Mouse (Mus musculus) heart, embryonic 16.5 days (tissue): ENCODE results near the gene Bora. TPM values are rescaled to one million over a fixed set of nuclear protein-coding genes. Genes with fewer than 3 reads are reported as not detected.
"Not testable (repeated sequence)": the region's sequence is repeated elsewhere in the genome, so short reads cannot be mapped to it uniquely, and the experiment has no call there.

Source experiments
- ATAC-seq: fragments of 200-750 bp; cut with Nextera tagmentation; replicated peaks from 2 replicates; pipeline ENCODE4 v1.8.0; 2017; ENCODE audit warnings: moderate number of reproducible peaks; ENCODE audit not compliant: insufficient read depth, low FRiP score; ENCODE audit errors: extremely low read depth
- H3K27ac ChIP-seq: fragments of 300-500 bp; sonication (generic); 2 replicates; pipeline ENCODE4 v1.5.1; 2014; ENCODE audit warnings: mild to moderate bottlenecking, low read length, control low read depth, moderate library complexity
- H3K27me3 ChIP-seq: fragments of 300-500 bp; sonication (generic); 2 replicates; pipeline ENCODE4 v1.6.1; 2014; ENCODE audit warnings: low read length, mixed read lengths; ENCODE audit not compliant: control insufficient read depth, insufficient read depth
- H3K36me3 ChIP-seq: fragments of 300-500 bp; sonication (generic); 2 replicates; pipeline ENCODE4 v1.6.1; 2014; ENCODE audit not compliant: control insufficient read depth, insufficient read depth
- H3K4me1 ChIP-seq: fragments of 300-500 bp; sonication (generic); 2 replicates; pipeline ENCODE4 v1.6.1; 2014; ENCODE audit warnings: low read length, mixed read lengths; ENCODE audit not compliant: control insufficient read depth, insufficient read depth
- H3K4me2 ChIP-seq: fragments of 300-500 bp; sonication (generic); 2 replicates; pipeline ENCODE4 v1.6.1; 2014; ENCODE audit warnings: low read depth, mild to moderate bottlenecking, control low read depth, low read length
- H3K4me3 ChIP-seq: fragments of 300-500 bp; sonication (generic); 2 replicates; pipeline ENCODE4 v1.5.1; 2014; ENCODE audit warnings: mild to moderate bottlenecking, control low read depth, low read length
- H3K9ac ChIP-seq: fragments of 300-500 bp; sonication (generic); 2 replicates; pipeline ENCODE4 v1.6.1; 2014; ENCODE audit warnings: low read length, control low read depth
- H3K9me3 ChIP-seq: fragments of 300-500 bp; sonication (generic); replicated peaks from 2 replicates; pipeline ENCODE4 v1.6.1; 2016; ENCODE audit warnings: low read length; ENCODE audit not compliant: control insufficient read depth
- WGBS: fragments of 180-500 bp; shearing (Covaris S2); extraction: QIAGEN DNeasy Blood & Tissue Kit; methylation state at CpG from one replicate; pipeline ENCODE4 v1.1.7; 2014; 5-methylcytosine and 5-hydroxymethylcytosine counted together
- polyA plus RNA-seq: library from polyadenylated mRNA; unstranded; fragments of >200 nt; fragmentation: Nextera tagmentation; extraction: Ambion mirVana; gene quantifications from 2 replicates; pipeline ENCODE4 v1.2.1, GENCODE M21; 2015

Bora gene
- polyA plus RNA-seq, 1 experiment from 2014 or later = 46.1 TPM

DNA sequence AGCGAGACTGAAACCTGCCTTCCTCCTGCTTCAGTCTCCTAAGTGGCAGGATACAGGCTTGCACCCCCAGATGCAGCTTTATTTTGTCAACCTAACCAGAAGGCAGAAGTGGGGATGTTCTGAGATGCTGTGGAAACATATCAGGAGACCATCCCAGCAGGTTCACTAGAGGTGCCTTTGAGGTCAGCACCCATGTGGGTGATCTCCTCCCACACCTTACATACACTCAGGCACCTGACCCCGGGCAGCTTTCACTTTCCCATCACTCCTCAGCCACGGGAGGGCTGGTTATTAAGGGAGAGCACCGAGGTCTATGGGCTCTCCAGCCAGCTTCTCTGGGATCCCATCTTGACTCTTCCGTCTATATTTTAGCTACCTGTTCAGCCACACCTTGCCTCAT lies 13.4 kb upstream of the Bora start:
- no peak for ATAC-seq
- no peak overlapping the region for H3K4me3 ChIP-seq
- H3K36me3 ChIP-seq = peaks cover 20% of the 10 kb centered on the region
- H3K27me3 ChIP-seq = no peaks in the 10 kb centered on the region
- H3K9me3 ChIP-seq = no peaks in the 10 kb centered on the region
- peaks cover 5% of the 10 kb centered on the region; the same call in 1 of the 2 replicates for H3K4me1 ChIP-seq
- H3K9ac ChIP-seq = no peak overlapping the region
- no peak overlapping the region for H3K27ac ChIP-seq
- WGBS = 79% methylated on average over 5 of the region's 5 CpGs
- no peak overlapping the region for H3K4me2 ChIP-seq

- not testable (repeated sequence) for H3K27ac ChIP-seq, H3K4me3 ChIP-seq, H3K4me2 ChIP-seq, ATAC-seq, H3K9ac ChIP-seq, H3K9me3 ChIP-seq, H3K4me1 ChIP-seq, H3K27me3 ChIP-seq
- WGBS = 92% methylated on average over 8 of the region's 8 CpGs
- peaks cover 32% of the 10 kb centered on the region for H3K36me3 ChIP-seq
These were observed 11.2 kb upstream of the Bora start for GRCm38 (mm10) chr14:99034851-99035250.

GRCm38 (mm10) chr14:99036039-99036438 lies 10.0 kb upstream of the Bora start:
- 41% methylated on average over 4 of the region's 4 CpGs for WGBS
- Histone ChIP-seq H3K27ac (no peak overlapping the region), H3K4me2 (no peak overlapping the region), H3K4me1 (peaks cover 2% of the 10 kb centered on the region), H3K27me3 (no peaks in the 10 kb centered on the region), H3K36me3 (peaks cover 32% of the 10 kb centered on the region), H3K4me3 (no peak overlapping the region), H3K9ac (no peak overlapping the region), H3K9me3 (no peaks in the 10 kb centered on the region)
- ATAC-seq = no peak

DNA sequence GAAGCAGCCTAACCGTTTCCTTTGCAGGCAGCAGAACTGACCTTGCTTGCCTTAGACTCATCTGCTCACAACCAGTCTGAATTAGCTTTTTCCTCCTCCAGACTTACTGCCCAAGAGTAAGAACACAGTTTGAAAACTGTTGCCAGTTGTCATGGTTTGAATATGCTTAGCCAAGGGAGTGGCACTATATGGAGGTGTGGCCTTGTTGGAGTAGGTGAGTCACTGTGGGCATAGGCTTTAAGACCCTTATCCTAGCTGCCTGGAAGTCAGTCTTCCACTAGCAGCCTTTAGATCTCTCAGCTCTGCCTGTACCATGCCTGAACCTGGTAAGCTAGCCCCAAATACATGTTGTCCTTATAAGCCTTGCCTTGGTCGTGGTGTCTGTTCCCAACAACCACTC lies 8.3 kb upstream of the Bora start:
- Histone ChIP-seq H3K4me2 (no peak overlapping the region), H3K9ac (no peak overlapping the region), H3K27me3 (no peaks in the 10 kb centered on the region), H3K4me1 (peaks cover 14% of the 10 kb centered on the region), H3K36me3 (peaks cover 26% of the 10 kb centered on the region), H3K27ac (no peak overlapping the region), H3K9me3 (no peaks in the 10 kb centered on the region), H3K4me3 (no peak overlapping the region)
- no peak for ATAC-seq
- 81% methylated on average over 2 of the region's 2 CpGs for WGBS

- ATAC-seq, H3K4me2 ChIP-seq, H3K4me3 ChIP-seq, H3K9ac ChIP-seq, H3K9me3 ChIP-seq, H3K27ac ChIP-seq, H3K27me3 ChIP-seq: not testable (repeated sequence)
- peaks cover 20% of the 10 kb centered on the region for H3K36me3 ChIP-seq
- WGBS = 77% methylated on average over 5 of the region's 5 CpGs
- H3K4me1 ChIP-seq = peaks cover 23% of the 10 kb centered on the region
These were observed 6.7 kb upstream of the Bora start for GRCm38 (mm10) chr14:99039308-99039707.

DNA sequence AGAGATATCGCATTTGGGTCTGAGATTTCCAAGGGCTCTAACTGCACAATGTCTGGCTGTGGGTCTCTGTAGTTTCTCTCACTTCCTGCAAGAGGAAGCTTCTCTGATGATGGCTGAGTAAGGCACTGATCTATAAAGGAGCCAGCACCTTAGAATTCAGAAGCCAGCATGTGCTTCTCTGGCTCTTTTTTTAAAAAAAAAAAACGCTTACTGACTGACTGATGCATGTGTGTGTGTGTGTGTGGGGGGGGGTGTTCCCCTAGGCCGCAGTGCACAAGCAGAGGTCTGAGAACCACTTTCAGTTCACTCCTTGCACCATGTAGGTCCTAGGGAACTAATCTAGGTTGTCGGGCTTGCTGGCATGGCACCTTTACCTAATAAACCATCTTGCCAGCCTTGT lies 4.6 kb upstream of the Bora start:
- Histone ChIP-seq H3K4me2 (peak overlapping the region; percentile 40), H3K4me1 (peaks cover 28% of the 10 kb centered on the region), H3K4me3 (no peak overlapping the region), H3K9me3 (no peaks in the 10 kb centered on the region), H3K9ac (peak overlapping the region; percentile 45), H3K27ac (peak overlapping the region; percentile 20; the same call in 1 of the 2 replicates), H3K27me3 (no peaks in the 10 kb centered on the region), H3K36me3 (peaks cover 16% of the 10 kb centered on the region)
- ATAC-seq = no peak
- 48% methylated on average over 4 of the region's 4 CpGs for WGBS

- Histone ChIP-seq H3K9ac (0 out of 2 replicates have a peak overlapping the region, but pooled peaks have one; percentile 15), H3K4me3 (no peak overlapping the region), H3K4me2 (peak overlapping the region; percentile 88), H3K27ac (no peak overlapping the region), H3K27me3 (no peaks in the 10 kb centered on the region), H3K9me3 (no peaks in the 10 kb centered on the region), H3K4me1 (peaks cover 35% of the 10 kb centered on the region), H3K36me3 (peaks cover 3% of the 10 kb centered on the region; the same call in 1 of the 2 replicates)
- no peak for ATAC-seq
- WGBS = 46% methylated on average over 1 of the region's 1 CpGs
These were observed 2.5 kb upstream of the Bora start for GRCm38 (mm10) chr14:99043499-99043898.

DNA sequence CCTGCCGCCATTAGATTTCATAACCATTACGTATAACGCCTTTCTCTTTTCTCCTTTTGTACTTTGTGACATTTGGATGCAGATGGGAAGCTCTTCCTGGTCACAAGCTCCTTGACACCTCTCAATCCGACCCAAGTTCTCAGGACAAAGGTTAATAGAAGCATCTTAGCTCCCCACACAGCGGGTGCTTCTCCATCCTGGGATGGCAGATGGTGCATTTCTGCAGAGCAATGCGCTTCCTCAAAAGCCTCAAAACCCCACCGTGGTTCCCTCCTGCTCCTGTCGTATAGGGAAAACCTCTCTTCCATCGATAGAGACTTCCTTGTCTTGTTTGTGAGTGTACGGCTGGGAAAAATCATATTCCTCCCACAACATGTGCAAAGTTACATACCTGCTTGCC lies 1.9 kb upstream of the Bora start:
- no peak for ATAC-seq
- WGBS = 42% methylated on average over 10 of the region's 10 CpGs
- Histone ChIP-seq H3K4me1 (peaks cover 35% of the 10 kb centered on the region), H3K27me3 (no peaks in the 10 kb centered on the region), H3K27ac (no peak overlapping the region), H3K9me3 (no peaks in the 10 kb centered on the region), H3K4me3 (peak overlapping the region; percentile 98), H3K9ac (peak overlapping the region; percentile 53), H3K36me3 (peaks cover 1% of the 10 kb centered on the region; the same call in 1 of the 2 replicates), H3K4me2 (peak overlapping the region; percentile 88)

DNA sequence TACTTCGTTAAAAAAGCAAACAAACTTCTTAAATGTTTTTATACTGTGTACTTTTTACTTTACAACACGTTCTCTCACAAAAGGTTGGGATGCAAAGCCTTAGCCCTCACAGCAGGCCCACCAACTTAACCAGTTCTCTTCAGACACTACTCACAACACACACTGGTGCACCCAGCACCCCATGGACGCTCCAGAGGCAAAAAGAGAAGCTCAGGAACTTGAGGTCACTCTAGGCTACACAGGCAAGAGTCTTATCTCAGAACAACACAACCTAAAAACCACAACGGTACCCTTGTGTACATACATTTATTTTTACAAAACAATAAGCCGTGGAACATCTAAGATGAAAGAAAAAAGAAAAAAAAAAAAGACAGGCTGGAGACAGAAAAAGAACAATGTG lies 1.3 kb upstream of the Bora start:
- Histone ChIP-seq H3K27ac (no peak overlapping the region), H3K9me3 (no peaks in the 10 kb centered on the region), H3K27me3 (no peaks in the 10 kb centered on the region), H3K36me3 (no peaks in the 10 kb centered on the region), H3K4me3 (peak overlapping the region; percentile 98), H3K4me2 (peak overlapping the region; percentile 88), H3K9ac (peak overlapping the region; percentile 95), H3K4me1 (peaks cover 35% of the 10 kb centered on the region)
- no peak for ATAC-seq
- WGBS = 3% methylated on average over 5 of the region's 5 CpGs
